Mouse (Mus musculus) MEL (cell line): ENCODE measurements at regions not wholly inside any gene's neighbourhood (a gene's known extent, or its start where the extent isn't known, plus 50 kb on each side); places are given as distances from the start of the nearest gene placed in this dataset.

Source experiments
- DNase-seq: peaks from one replicate; pipeline ENCODE4 v3.0.0; 2011; ENCODE audit warnings: low read depth, low spot score
- H3K27ac ChIP-seq: 2 replicates; pipeline ENCODE4 v1.5.1; 2012; ENCODE audit warnings: low read depth, mild to moderate bottlenecking, control low read depth, low read length, moderate library complexity; ENCODE audit not compliant: control insufficient read depth
- H3K27me3 ChIP-seq, 2 experiments: fragments of 150-350 bp in 1 of 2; sonication (generic) in 1 of 2; 2 replicates each; pipeline ENCODE4 v1.6.1; 2012; ENCODE audit warnings: low read length in 2 of 2, mild to moderate bottlenecking in 2 of 2, improper control_type of control experiment in 1 of 2, moderate library complexity in 1 of 2; ENCODE audit not compliant: insufficient read depth in 2 of 2, control insufficient read depth in 1 of 2
- H3K36me3 ChIP-seq, 2 experiments: 2 replicates each; pipeline ENCODE4 v1.6.1; 2012 to 2014; ENCODE audit warnings: low read length in 2 of 2, improper control_type of control experiment in 1 of 2, inconsistent platforms in 1 of 2, mild to moderate bottlenecking in 1 of 2; ENCODE audit not compliant: insufficient read depth in 2 of 2, control insufficient read depth in 1 of 2
- H3K4me1 ChIP-seq, 2 experiments: fragments of 150-350 bp in 1 of 2; sonication (generic) in 1 of 2; 2 replicates each; pipeline ENCODE4 v1.6.1; 2012; ENCODE audit warnings: low read length in 2 of 2, improper control_type of control experiment in 1 of 2, mild to moderate bottlenecking in 1 of 2; ENCODE audit not compliant: insufficient read depth in 2 of 2, control insufficient read depth in 1 of 2
- H3K4me3 ChIP-seq, 2 experiments: fragments of 150-350 bp in 1 of 2; sonication (generic) in 1 of 2; 2 replicates each; pipeline ENCODE4 v1.5.1; 2012; ENCODE audit warnings: low read depth in 2 of 2, low read length in 2 of 2, mild to moderate bottlenecking in 2 of 2, moderate library complexity in 2 of 2, control low read depth in 1 of 2, improper control_type of control experiment in 1 of 2; ENCODE audit not compliant: control insufficient read depth in 1 of 2, insufficient read depth in 1 of 2
- H3K79me2 ChIP-seq: 2 replicates; pipeline ENCODE4 v1.6.1; 2012; ENCODE audit warnings: mild to moderate bottlenecking, low read length, moderate library complexity; ENCODE audit not compliant: control insufficient read depth, poor library complexity, insufficient read depth
- H3K9ac ChIP-seq: 2 replicates; pipeline ENCODE4 v1.6.1; 2012; ENCODE audit warnings: low read depth, mild to moderate bottlenecking, control low read depth, low read length, moderate library complexity; ENCODE audit not compliant: control insufficient read depth, poor library complexity, severe bottlenecking
- H3K9me3 ChIP-seq: fragments of 150-350 bp; sonication (generic); replicated peaks from 2 replicates; pipeline ENCODE4 v1.6.1; 2012; ENCODE audit warnings: mild to moderate bottlenecking, low read length, improper control_type of control experiment, moderate library complexity; ENCODE audit not compliant: insufficient read depth
- CHD1 ChIP-seq: IDR thresholded peaks from 2 replicates; pipeline ENCODE4 v1.6.1; 2012; ENCODE audit warnings: low read depth, mild to moderate bottlenecking, inconsistent platforms, low read length, improper control_type of control experiment
- CTCF ChIP-seq, 3 experiments: IDR thresholded peaks in 2 of 3; conservative IDR thresholded peaks in 1 of 3; 2 replicates each; pipeline ENCODE4 v1.5.1; 2011 to 2012; ENCODE audit warnings: low read length in 3 of 3, low read depth in 2 of 3, mild to moderate bottlenecking in 2 of 3, improper control_type of control experiment in 1 of 3, inconsistent platforms in 1 of 3, mixed read lengths in 1 of 3, moderate library complexity in 1 of 3; ENCODE audit not compliant: control insufficient read depth in 1 of 3, insufficient read depth in 1 of 3, poor library complexity in 1 of 3, severe bottlenecking in 1 of 3
- EP300 ChIP-seq, 2 experiments: IDR thresholded peaks; 2 replicates each; pipeline ENCODE4 v1.6.1; 2011; ENCODE audit warnings: improper control_type of control experiment in 2 of 2, low read length in 2 of 2, low read depth in 1 of 2, mild to moderate bottlenecking in 1 of 2
- MAFK ChIP-seq: IDR thresholded peaks from 2 replicates; pipeline ENCODE4 v1.6.1; 2011; ENCODE audit warnings: low read depth, mild to moderate bottlenecking, low read length, improper control_type of control experiment, borderline replicate concordance
- MAX ChIP-seq: IDR thresholded peaks from 2 replicates; pipeline ENCODE4 v1.6.1; 2011; ENCODE audit warnings: low read length, improper control_type of control experiment
- MAZ ChIP-seq: IDR thresholded peaks from 2 replicates; pipeline ENCODE4 v1.6.1; 2012; ENCODE audit warnings: low read depth, mild to moderate bottlenecking, inconsistent platforms, low read length, improper control_type of control experiment
- MEF2A ChIP-seq: IDR thresholded peaks from 2 replicates; pipeline ENCODE4 v1.6.1; 2014; ENCODE audit warnings: low read depth, mild to moderate bottlenecking, inconsistent platforms, low read length, improper control_type of control experiment; ENCODE audit not compliant: poor library complexity, insufficient replicate concordance, severe bottlenecking; ENCODE audit errors: extremely low read depth
- MXI1 ChIP-seq: IDR thresholded peaks from 2 replicates; pipeline ENCODE4 v1.6.1; 2011; ENCODE audit warnings: mild to moderate bottlenecking, low read depth, low read length, improper control_type of control experiment
- NELFE ChIP-seq: IDR thresholded peaks from 2 replicates; pipeline ENCODE4 v1.6.1; 2011; ENCODE audit warnings: low read depth, low read length, improper control_type of control experiment
- NRF1 ChIP-seq: IDR thresholded peaks from 2 replicates; pipeline ENCODE4 v1.6.1; 2014; ENCODE audit warnings: low read depth, mild to moderate bottlenecking, inconsistent platforms, low read length, improper control_type of control experiment, moderate library complexity; ENCODE audit not compliant: poor library complexity, insufficient read depth, severe bottlenecking
- POLR2AphosphoS5 ChIP-seq: IDR thresholded peaks from 2 replicates; pipeline ENCODE4 v1.6.1; 2012; ENCODE audit warnings: low read depth, borderline replicate concordance, mild to moderate bottlenecking, inconsistent platforms, low read length, moderate library complexity, mixed read lengths
- SIN3A ChIP-seq: IDR thresholded peaks from 2 replicates; pipeline ENCODE4 v1.6.1; 2012; ENCODE audit warnings: low read length, improper control_type of control experiment, inconsistent platforms
- SMC3 ChIP-seq: IDR thresholded peaks from 2 replicates; pipeline ENCODE4 v1.6.1; 2011; ENCODE audit warnings: low read depth, low read length, improper control_type of control experiment
- TAL1 ChIP-seq: IDR thresholded peaks from 2 replicates; pipeline ENCODE4 v1.6.1; 2012; ENCODE audit warnings: mild to moderate bottlenecking, inconsistent platforms, low read length, moderate library complexity, mixed read lengths
- TCF12 ChIP-seq: IDR thresholded peaks from 2 replicates; pipeline ENCODE4 v1.6.1; 2014; ENCODE audit warnings: low read depth, mild to moderate bottlenecking, inconsistent platforms, low read length, improper control_type of control experiment, moderate library complexity
- UBTF ChIP-seq: IDR thresholded peaks from 2 replicates; pipeline ENCODE4 v1.6.1; 2012; ENCODE audit warnings: low read depth, mild to moderate bottlenecking, inconsistent platforms, low read length, improper control_type of control experiment, moderate library complexity, borderline replicate concordance; ENCODE audit not compliant: insufficient read depth
- ZC3H11A ChIP-seq: IDR thresholded peaks from 2 replicates; pipeline ENCODE4 v1.6.1; 2012; ENCODE audit warnings: low read depth, mild to moderate bottlenecking, inconsistent platforms, low read length, improper control_type of control experiment
- ZKSCAN1 ChIP-seq: IDR thresholded peaks from 2 replicates; pipeline ENCODE4 v1.6.1; 2012; ENCODE audit warnings: low read depth, mild to moderate bottlenecking, inconsistent platforms, low read length, improper control_type of control experiment, moderate library complexity
- ZNF384 ChIP-seq: IDR thresholded peaks from 2 replicates; pipeline ENCODE4 v1.6.1; 2012; ENCODE audit warnings: low read depth, mild to moderate bottlenecking, inconsistent platforms, low read length, improper control_type of control experiment

- H3K36me3 ChIP-seq = peaks cover 0 to 8% of the 10 kb centered on the region in 2 experiments; a peak in 2 of 4 replicates
- H3K27ac ChIP-seq = no peak overlapping the region
- TF ChIP-seq MAFK (no peak), MAZ (no peak), SMC3 (no peak), EP300 (IDR thresholded peaks at IDR 0.05; ENCODE audit: low read depth in 1 of 2, low read length in 2 of 2) (no peak), MXI1 (no peak), NELFE (no peak), POLR2AphosphoS5 (no peak), CTCF (IDR thresholded peaks at IDR 0.05 in 2 of 3, conservative IDR thresholded peaks at IDR 0.05 in 1 of 3; ENCODE audit: control insufficient read depth in 1 of 3, insufficient read depth in 1 of 3, low read depth in 2 of 3, low read length in 3 of 3, poor library complexity in 1 of 3, severe bottlenecking in 1 of 3) (no peak)
- TF ChIP-seq, all 39 proteins: peak for 0
- Histone ChIP-seq H3K79me2 (no peaks in the 10 kb centered on the region), H3K4me1 (peaks cover 0 to 17% of the 10 kb centered on the region in 2 experiments; a peak in 2 of 4 replicates), H3K4me3 (no peak overlapping the region), H3K9me3 (no peaks in the 10 kb centered on the region), H3K9ac (no peak overlapping the region), H3K27me3 (no peaks in the 10 kb centered on the region)
- DNase-seq = no peak
Measured at GRCm38 (mm10) chr1:166796362-166796925, 114.8 kb upstream of the Fmo9 start.

DNA sequence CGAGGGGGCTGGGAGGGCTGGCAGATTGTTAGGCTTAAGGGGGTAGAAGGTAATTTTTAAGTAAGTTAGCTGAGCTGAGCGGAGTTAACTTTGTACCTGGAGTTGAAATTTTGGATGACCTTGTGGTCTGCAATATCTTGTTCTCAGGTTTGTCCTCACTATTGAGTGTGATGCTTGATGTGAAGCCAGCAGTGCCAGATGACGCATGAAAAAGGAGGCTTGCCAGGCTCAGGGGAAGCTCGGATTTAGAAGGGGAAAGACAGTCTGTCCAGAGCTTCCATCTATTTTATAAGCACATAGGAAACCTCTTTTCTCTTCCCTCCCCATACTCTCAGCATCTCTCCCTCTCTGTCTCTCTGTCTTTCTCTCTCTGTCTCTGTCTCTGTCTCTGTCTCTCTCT is 115.3 kb upstream of the Fmo9 start:
- Histone ChIP-seq H3K9ac (no peak overlapping the region), H3K36me3 (peaks cover 0 to 12% of the 10 kb centered on the region in 2 experiments; a peak in 2 of 4 replicates), H3K79me2 (no peaks in the 10 kb centered on the region), H3K4me3 (no peak overlapping the region), H3K4me1 (peaks cover 4 to 22% of the 10 kb centered on the region in 2 experiments; a peak in 3 of 4 replicates), H3K27ac (no peak overlapping the region), H3K27me3 (no peaks in the 10 kb centered on the region), H3K9me3 (no peaks in the 10 kb centered on the region)
- DNase-seq = no peak
- TF ChIP-seq ZC3H11A (no peak), SMC3 (no peak), ZNF384 (no peak), MAZ (no peak), MAX (no peak), ZKSCAN1 (no peak), TCF12 (no peak), TAL1 (no peak), UBTF (no peak), NRF1 (no peak), CHD1 (no peak), MEF2A (no peak), SIN3A (no peak)
